Mouse (Mus musculus) T-helper 17 cell (primary cell): Measurements from ENCODE around the gene Sh3d19.

Source experiments
- in situ Hi-C, 2 experiments: fragments of 300-600 bp; cut with MboI, MseI; formaldehyde crosslinking; loops; 1 replicate in 1 of 2; 2 replicates in 1 of 2; pipeline ENCODE4 v1.15.1; 2025; ENCODE audit warnings: high pct_unique_total_duplicates in 2 of 2

Gene Sh3d19

GRCm38 (mm10) chr3:86025341-86026137 is 54.6 kb downstream of the Sh3d19 start:
- in situ Hi-C loops: no loop called here

- in situ Hi-C loops: no loop called here
These were observed 57.9 kb downstream of the Sh3d19 start for GRCm38 (mm10) chr3:86028658-86029375.

GRCm38 (mm10) chr3:86030566-86030965 is 59.7 kb downstream of the Sh3d19 start:
- in situ Hi-C loops: no loop called here

- in situ Hi-C loops: no loop called here
These were observed 62.7 kb downstream of the Sh3d19 start for GRCm38 (mm10) chr3:86033455-86034090.

- in situ Hi-C loops: no loop called here
These were observed 67.1 kb downstream of the Sh3d19 start for GRCm38 (mm10) chr3:86037926-86038484.

GRCm38 (mm10) chr3:86038648-86039047 is 67.7 kb downstream of the Sh3d19 start:
- in situ Hi-C loops: no loop called here

GRCm38 (mm10) chr3:86040286-86041201 is 69.6 kb downstream of the Sh3d19 start:
- in situ Hi-C loops: no loop called here

- in situ Hi-C loops: no loop called here
These were observed 76.9 kb downstream of the Sh3d19 start for GRCm38 (mm10) chr3:86047686-86048408.

- in situ Hi-C loops: no loop called here
These were observed 78.1 kb downstream of the Sh3d19 start for GRCm38 (mm10) chr3:86049041-86049440.

- in situ Hi-C loops: no loop called here
These were observed 85.8 kb downstream of the Sh3d19 start for GRCm38 (mm10) chr3:86056678-86057077.

GRCm38 (mm10) chr3:86057436-86058095 is 86.7 kb downstream of the Sh3d19 start:
- in situ Hi-C loops: no loop called here

- in situ Hi-C loops: no loop called here
These were observed 98.8 kb downstream of the Sh3d19 start for GRCm38 (mm10) chr3:86069646-86070250.

GRCm38 (mm10) chr3:86070799-86071198 is 99.9 kb downstream of the Sh3d19 start:
- in situ Hi-C loops: no loop called here

- in situ Hi-C loops: no loop called here
These were observed 101.2 kb downstream of the Sh3d19 start for GRCm38 (mm10) chr3:86072066-86072465.

- in situ Hi-C loops: no loop called here
These were observed 102.0 kb downstream of the Sh3d19 start for GRCm38 (mm10) chr3:86072889-86073288.

GRCm38 (mm10) chr3:86075593-86075992 is 104.7 kb downstream of the Sh3d19 start:
- in situ Hi-C loops: no loop called here

GRCm38 (mm10) chr3:86076511-86077283 is 105.8 kb downstream of the Sh3d19 start:
- in situ Hi-C loops: no loop called here

GRCm38 (mm10) chr3:86083051-86083450 is 112.1 kb downstream of the Sh3d19 start:
- in situ Hi-C loops: no loop called here

GRCm38 (mm10) chr3:86085001-86085400 is 114.1 kb downstream of the Sh3d19 start:
- in situ Hi-C loops: no loop called here
